ENCODE assay signal across 8 mouse cellular contexts in the genomic region with DNA sequence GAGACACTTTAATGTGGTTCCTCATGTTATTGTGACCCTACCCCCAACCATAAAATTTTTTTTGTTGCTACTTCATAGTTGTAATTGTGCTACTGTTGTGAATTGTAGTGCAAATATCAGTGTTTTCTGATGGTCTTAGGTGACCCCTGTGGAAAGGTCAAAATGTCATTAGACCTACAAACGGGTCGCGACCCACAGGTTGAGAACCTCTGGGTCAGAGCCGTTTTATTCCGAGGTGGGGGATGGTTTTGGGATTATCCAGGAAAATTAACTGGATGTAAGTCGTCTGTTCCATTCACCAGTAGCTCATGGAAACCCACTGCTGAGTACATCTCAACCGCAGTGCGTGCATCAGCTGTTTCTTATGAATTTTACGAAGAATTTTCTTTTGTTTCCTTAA. TPM values are rescaled to one million over a fixed set of nuclear protein-coding genes. Genes with fewer than 3 reads are reported as not detected.
DNase-seq lines count a peak whose midpoint lies in the region; ATAC-seq and TF ChIP-seq lines count a peak whose summit lies in the region.

No protein-coding gene starts in this region.

- no peak for DNase-seq in heart, postnatal 4 days
- no peak for DNase-seq in midbrain, embryonic 10.5 days (ENCODE audit: low spot score)
- DNase-seq in adrenal gland, adult (ENCODE audit: inconsistent age in 2 of 2, low spot score in 1 of 2) = no peak
- DNase-seq in urinary bladder, postnatal 14 days (ENCODE audit: low spot score) = no peak
- DNase-seq in spleen, postnatal 36 days (ENCODE audit: low spot score in 2 of 2) = no peak

- TF ChIP-seq POLR2A in bone marrow, adult 2 months (IDR thresholded peaks at IDR 0.05; ENCODE audit: borderline replicate concordance, control insufficient read depth, low read depth, low read length) = no peak

- H3K27me3 ChIP-seq in heart, embryonic 14.5 days (ENCODE audit: control insufficient read depth, insufficient read depth, low read length) = no peaks in the 10 kb centered on the region
- H3K27me3 ChIP-seq in hindbrain, embryonic 12.5 days = peaks cover 9% of the 10 kb centered on the region
- peaks cover 76% of the 10 kb centered on the region for H3K27me3 ChIP-seq in midbrain, embryonic 10.5 days (ENCODE audit: low read depth, poor library complexity, severe bottlenecking)

- no peaks in the 10 kb centered on the region for H3K9me3 ChIP-seq in heart, embryonic 14.5 days (ENCODE audit: control insufficient read depth, low read length)
- no peaks in the 10 kb centered on the region for H3K9me3 ChIP-seq in hindbrain, embryonic 12.5 days (replicated peaks)
- no peaks in the 10 kb centered on the region for H3K9me3 ChIP-seq in midbrain, embryonic 10.5 days (replicated peaks)

- no peak overlapping the region for H3K27ac ChIP-seq in heart, embryonic 14.5 days (replicated peaks in 1 of 2; ENCODE audit: control insufficient read depth in 1 of 2, insufficient read depth in 1 of 2, low read depth in 2 of 2, low read length in 2 of 2)
- H3K27ac ChIP-seq in bone marrow, adult 2 months (ENCODE audit: control insufficient read depth, insufficient read depth, low read depth, low read length, poor library complexity) = peak overlapping the region; percentile 28; the same call in 1 of the 2 replicates
- no peak overlapping the region for H3K27ac ChIP-seq in hindbrain, embryonic 12.5 days
- H3K27ac ChIP-seq in midbrain, embryonic 10.5 days (replicated peaks) = no peak overlapping the region

- ATAC-seq in heart, embryonic 14.5 days (ENCODE audit: insufficient number of reproducible peaks, insufficient read depth, low FRiP score, low read depth) = no peak
- ATAC-seq in hindbrain, embryonic 12.5 days (ENCODE audit: low FRiP score) = no peak

- peak overlapping the region; percentile 99 for H3K4me2 ChIP-seq in heart, embryonic 14.5 days (ENCODE audit: low read length)
- peak overlapping the region; percentile 99; the same call in 1 of the 2 replicates for H3K4me2 ChIP-seq in hindbrain, embryonic 12.5 days (replicated peaks)

- peaks cover 3 to 6% of the 10 kb centered on the region in 2 experiments; a peak in 3 of 4 replicates for H3K4me1 ChIP-seq in heart, embryonic 14.5 days (ENCODE audit: control insufficient read depth in 2 of 2, insufficient read depth in 2 of 2, low read length in 2 of 2)
- peaks cover 3% of the 10 kb centered on the region for H3K4me1 ChIP-seq in bone marrow, adult 2 months (ENCODE audit: control insufficient read depth, insufficient read depth, low read length)
- peaks cover 7% of the 10 kb centered on the region; the same call in 1 of the 2 replicates for H3K4me1 ChIP-seq in hindbrain, embryonic 12.5 days
- peaks cover 32% of the 10 kb centered on the region for H3K4me1 ChIP-seq in midbrain, embryonic 10.5 days

- H3K4me3 ChIP-seq in heart, embryonic 14.5 days (ENCODE audit: control insufficient read depth in 1 of 2, insufficient read depth in 1 of 2, low read depth in 1 of 2, low read length in 2 of 2) = peak overlapping the region in 1 of 2 experiments; percentile 79; a peak in 2 of 4 replicates
- peak overlapping the region; percentile 72 for H3K4me3 ChIP-seq in bone marrow, adult 2 months (replicated peaks; ENCODE audit: control insufficient read depth, low read depth, low read length)
- no peak overlapping the region for H3K4me3 ChIP-seq in hindbrain, embryonic 12.5 days
- H3K4me3 ChIP-seq in midbrain, embryonic 10.5 days = peak overlapping the region; percentile 72; the same call in 1 of the 2 replicates

- peak overlapping the region; percentile 81 for H3K9ac ChIP-seq in heart, embryonic 14.5 days (ENCODE audit: low read length)
- H3K9ac ChIP-seq in hindbrain, embryonic 12.5 days = no peak overlapping the region

- no peak for TF ChIP-seq CTCF in bone marrow, adult 2 months (IDR thresholded peaks at IDR 0.05; ENCODE audit: control insufficient read depth, insufficient read depth, low read length)

- 69% methylated on average over 9 of the region's 9 CpGs for WGBS in heart, embryonic 14.5 days
- WGBS in bone marrow, adult 2 months = 55% methylated on average over 9 of the region's 9 CpGs
- 58% methylated on average over 9 of the region's 9 CpGs for WGBS in hindbrain, embryonic 12.5 days
- 47% methylated on average over 9 of the region's 9 CpGs for WGBS in midbrain, embryonic 10.5 days

- H3K36me3 ChIP-seq in heart, embryonic 14.5 days (ENCODE audit: control insufficient read depth, insufficient read depth, low read length) = no peaks in the 10 kb centered on the region
- H3K36me3 ChIP-seq in hindbrain, embryonic 12.5 days = no peaks in the 10 kb centered on the region
- H3K36me3 ChIP-seq in midbrain, embryonic 10.5 days = no peaks in the 10 kb centered on the region

RNA-seq across cellular contexts. Expression of a gene that starts 1.7 kb away (rescaled TPM):
- 6.5 and 7.5 TPM in 2 replicates for polyA plus RNA-seq in heart, embryonic 14.5 days (2014; fragmentation: Nextera tagmentation; extraction: Ambion mirVana)
- total RNA-seq in heart, postnatal 4 days (2021) = 1 to 10 TPM; 7.1 to 7.9 TPM
- polyA plus RNA-seq in bone marrow, adult 2 months (2011; ENCODE audit: insufficient read depth, insufficient read length, low replicate concordance, missing spikeins) = 13.0 and 30.5 TPM in 2 replicates
- 4.0 and 4.9 TPM in 2 replicates for polyA plus RNA-seq in hindbrain, embryonic 12.5 days (2016; fragmentation: Nextera tagmentation; extraction: Ambion mirVana)
- 1.9 and 2.2 TPM in 2 replicates for polyA plus RNA-seq in midbrain, embryonic 10.5 days (2016; fragmentation: Nextera tagmentation; extraction: Ambion mirVana)

RNA-seq across cellular contexts. Expression of a gene that starts 27.8 kb away (rescaled TPM):
- not detected in 2 replicates for polyA plus RNA-seq in heart, embryonic 14.5 days (2014; fragmentation: Nextera tagmentation; extraction: Ambion mirVana)
- total RNA-seq in heart, postnatal 4 days (2021) = not detected
- 4.9 and 18.6 TPM in 2 replicates for polyA plus RNA-seq in bone marrow, adult 2 months (2011; ENCODE audit: insufficient read depth, insufficient read length, low replicate concordance, missing spikeins)
- not detected in 2 replicates for polyA plus RNA-seq in hindbrain, embryonic 12.5 days (2016; fragmentation: Nextera tagmentation; extraction: Ambion mirVana)
- 0.11 TPM in 1 of 2 replicates, not detected in the other for polyA plus RNA-seq in midbrain, embryonic 10.5 days (2016; fragmentation: Nextera tagmentation; extraction: Ambion mirVana)
